Mouse (Mus musculus): Measurements from ENCODE around the gene Phldb3.

Gene Phldb3

GRCm38 (mm10) chr7:24610144-24610878 is at the start of gene Phldb3:
Gene Phldb3, plus strand, starts transcription at chr7:24610763.
- DNase-seq (ENCODE audit: low read depth, low spot score): no peak

DNA sequence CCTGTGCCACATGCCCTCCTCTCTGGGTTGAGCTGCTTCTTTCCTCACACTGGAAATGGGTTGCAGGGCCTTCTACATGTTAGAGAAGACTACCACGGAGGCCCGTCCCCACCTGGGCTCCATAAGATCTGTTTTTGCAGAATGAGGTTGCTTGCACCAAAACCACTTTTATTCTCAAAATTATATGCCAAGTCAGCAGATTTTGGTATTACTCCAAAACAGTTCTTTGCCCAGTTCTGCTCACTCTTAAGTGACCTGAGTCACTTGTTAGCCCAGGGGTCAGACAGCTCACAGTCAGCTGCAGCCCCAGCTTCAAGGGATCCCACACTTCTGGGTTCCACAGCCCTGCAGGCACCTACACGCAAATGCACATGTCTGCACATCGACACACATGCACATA is 49.1 kb upstream of the Phldb3 start:
- DNase-seq (ENCODE audit: low read depth, low spot score): no peak

GRCm38 (mm10) chr7:24563191-24563836 is 47.2 kb upstream of the Phldb3 start:
- no peak for DNase-seq (ENCODE audit: low read depth, low spot score)

GRCm38 (mm10) chr7:24563837-24564206 is 46.7 kb upstream of the Phldb3 start:
- DNase-seq (ENCODE audit: low read depth, low spot score): no peak

DNA sequence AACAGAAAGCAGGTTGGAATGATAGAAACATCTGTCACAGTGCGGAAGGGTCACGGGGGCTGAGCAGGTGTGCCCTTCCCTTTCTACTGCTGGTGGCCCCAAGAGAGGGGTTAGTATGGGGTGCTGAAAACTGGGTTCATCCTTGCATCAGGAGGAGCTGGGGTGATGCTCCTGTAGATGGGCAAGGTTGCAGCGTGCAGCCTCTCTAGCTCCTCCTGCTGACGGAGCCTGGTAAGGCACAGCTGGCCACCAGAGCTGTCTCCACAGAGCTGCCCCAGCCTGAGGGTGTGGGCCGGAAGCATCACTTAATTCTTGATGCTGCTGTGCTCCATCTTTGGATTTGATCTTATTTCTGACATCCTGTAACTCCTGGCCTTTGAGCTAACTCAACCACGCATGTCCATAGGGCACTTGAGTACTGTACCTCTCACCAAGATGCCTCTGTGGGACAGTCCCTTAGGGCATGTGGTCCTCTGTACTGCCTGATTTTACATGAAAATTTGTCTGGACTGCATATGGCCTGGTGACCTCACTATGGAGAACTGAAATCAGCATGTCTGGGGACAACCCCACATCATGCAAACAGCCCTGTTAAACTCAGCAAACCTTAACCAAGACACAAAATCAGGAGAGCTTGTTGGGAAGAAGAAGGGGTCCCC is 45.8 kb upstream of the Phldb3 start:
- DNase-seq (ENCODE audit: low read depth, low spot score): no peak

DNA sequence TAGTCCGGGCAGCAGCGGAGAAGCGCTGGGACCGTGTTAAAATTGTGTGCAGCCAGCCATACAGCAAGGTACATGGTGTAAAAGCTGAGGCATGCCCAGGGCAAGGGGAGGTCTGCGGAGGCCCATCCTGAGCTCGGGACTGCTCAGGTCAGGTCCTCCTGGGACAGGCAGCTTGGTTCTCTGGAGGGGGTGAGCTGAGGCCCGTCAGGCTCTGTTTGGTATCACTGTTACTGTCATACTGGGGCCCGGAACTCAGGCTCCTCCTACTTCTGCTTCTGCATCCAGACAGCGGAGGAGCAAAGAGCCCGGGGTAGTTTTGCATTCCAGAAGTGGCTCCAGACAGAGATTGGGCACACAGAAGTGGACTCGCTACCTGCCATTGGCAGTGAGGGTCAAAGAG is 44.9 kb upstream of the Phldb3 start:
- DNase-seq (ENCODE audit: low read depth, low spot score): no peak

- no peak for DNase-seq (ENCODE audit: low read depth, low spot score)
Measured at GRCm38 (mm10) chr7:24566206-24566605, 44.4 kb upstream of the Phldb3 start.

- no peak for DNase-seq (ENCODE audit: low read depth, low spot score)
Measured at GRCm38 (mm10) chr7:24568512-24568911, 42.1 kb upstream of the Phldb3 start.

DNA sequence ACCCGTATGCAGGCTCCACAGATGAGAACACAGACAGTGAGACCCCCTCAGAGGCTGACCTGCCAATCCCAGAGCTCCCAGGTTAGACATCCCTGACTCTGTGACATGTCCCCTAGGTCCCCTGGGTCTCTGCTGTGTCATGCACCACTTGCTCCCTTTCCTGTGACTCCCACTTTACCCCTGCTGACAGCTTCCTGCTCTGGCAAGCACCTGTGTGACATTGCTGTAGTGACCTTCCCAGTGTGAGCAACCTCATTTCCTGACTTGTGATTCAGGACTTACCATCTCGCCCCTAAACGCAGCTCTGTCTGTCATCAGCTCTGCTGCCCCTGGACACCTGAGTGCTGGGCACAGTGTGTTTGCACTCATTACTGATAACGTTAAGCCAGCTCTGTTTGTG is 39.5 kb upstream of the Phldb3 start:
- DNase-seq (ENCODE audit: low read depth, low spot score): no peak

DNA sequence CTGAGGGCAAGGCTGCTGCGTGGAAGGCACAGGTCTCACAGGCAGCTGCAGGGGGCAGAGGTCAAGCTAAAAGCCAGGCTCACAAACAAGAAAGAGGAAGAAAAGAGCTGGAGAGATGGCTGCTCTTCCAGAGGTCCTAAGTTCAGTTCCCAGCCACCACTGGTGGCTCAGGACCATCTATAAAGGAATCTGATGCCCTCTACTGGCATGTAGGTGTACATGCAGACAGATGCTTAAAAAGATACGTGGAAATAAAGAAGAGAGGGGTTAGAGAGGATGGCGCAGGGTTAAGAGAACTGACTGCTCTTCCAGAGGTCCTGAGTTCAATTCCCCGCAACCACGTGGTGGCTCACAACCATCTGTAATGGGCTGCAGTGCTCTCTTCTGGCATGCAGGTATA is 38.1 kb upstream of the Phldb3 start:
- no peak for DNase-seq (ENCODE audit: low read depth, low spot score)

- DNase-seq (ENCODE audit: low read depth, low spot score): no peak
Measured at GRCm38 (mm10) chr7:24574224-24574796, 36.3 kb upstream of the Phldb3 start.

- no peak for DNase-seq (ENCODE audit: low read depth, low spot score)
Measured at GRCm38 (mm10) chr7:24577811-24578210, 32.8 kb upstream of the Phldb3 start.

DNA sequence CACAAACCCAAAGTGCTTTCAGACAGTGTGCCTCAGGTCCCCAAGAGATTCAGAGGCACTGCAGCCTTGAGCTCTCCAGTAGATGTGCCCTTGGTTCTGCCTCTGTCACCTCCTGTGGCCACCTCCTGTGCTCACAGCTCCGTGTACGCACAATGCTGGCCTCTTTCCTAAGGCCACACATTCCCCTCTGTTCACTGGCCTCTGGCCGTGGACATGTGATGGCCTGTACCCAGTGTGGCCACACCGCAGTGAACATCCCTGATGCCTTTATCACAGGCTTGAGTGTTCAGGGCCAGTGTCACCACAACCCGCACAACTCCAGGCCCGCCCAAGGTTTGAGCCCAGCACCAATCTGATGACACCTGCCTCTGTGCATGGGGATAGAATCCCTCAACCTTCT is 25.7 kb upstream of the Phldb3 start:
- DNase-seq (ENCODE audit: low read depth, low spot score): no peak

DNA sequence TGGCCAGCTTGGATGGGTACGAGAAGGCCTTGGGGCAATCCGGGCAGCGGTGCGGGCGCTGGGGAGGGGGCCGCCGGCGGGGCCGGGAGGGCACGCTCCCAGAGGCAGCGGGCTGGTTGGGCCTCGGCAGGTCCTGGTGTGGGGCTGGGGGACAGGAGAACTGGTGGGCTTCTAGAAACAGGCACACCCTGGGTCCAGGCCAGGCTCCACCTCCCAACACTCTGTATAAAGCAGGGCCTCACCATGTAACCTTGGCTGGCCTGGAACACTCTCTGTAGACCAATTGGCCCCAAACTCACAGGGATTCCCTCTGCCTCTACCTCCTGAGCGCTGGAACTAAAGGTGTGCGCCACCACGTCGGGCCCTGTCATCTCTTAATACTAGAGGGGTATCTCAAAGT is 24.6 kb upstream of the Phldb3 start:
- DNase-seq (ENCODE audit: low read depth, low spot score): no peak

GRCm38 (mm10) chr7:24586828-24587227 is 23.7 kb upstream of the Phldb3 start:
- DNase-seq (ENCODE audit: low read depth, low spot score): no peak

GRCm38 (mm10) chr7:24587330-24588105 is 23.0 kb upstream of the Phldb3 start, which contains the start of the genes Ethe1 and Zfp575:
Gene Ethe1, plus strand, starts transcription at chr7:24587543.
Gene Zfp575, minus strand, starts transcription at chr7:24587641.
- peak; percentile 76 for DNase-seq (ENCODE audit: low read depth, low spot score)

DNA sequence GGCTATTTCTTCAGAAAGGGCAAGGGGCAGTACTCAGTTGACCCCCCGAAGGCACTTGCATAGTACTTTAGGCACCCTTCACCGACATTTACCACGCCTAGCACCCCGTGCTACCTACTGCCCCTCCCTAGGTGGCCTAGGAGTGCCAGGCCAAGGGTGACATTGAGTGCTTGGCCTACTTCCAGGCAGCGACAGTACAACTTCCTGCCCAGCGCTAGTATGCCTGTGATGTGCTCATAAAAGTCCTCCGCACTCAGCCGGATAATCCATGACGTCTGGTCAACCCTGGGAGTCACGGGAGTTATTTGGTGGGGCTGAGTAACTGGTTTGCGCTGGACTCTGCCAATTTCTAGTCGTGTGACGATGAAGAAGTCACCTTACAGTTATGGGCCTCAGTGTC is 22.2 kb upstream of the Phldb3 start:
- no peak for DNase-seq (ENCODE audit: low read depth, low spot score)

- DNase-seq (ENCODE audit: low read depth, low spot score): no peak
Measured at GRCm38 (mm10) chr7:24591735-24592134, 18.8 kb upstream of the Phldb3 start.

GRCm38 (mm10) chr7:24592163-24592562 is 18.4 kb upstream of the Phldb3 start:
- DNase-seq (ENCODE audit: low read depth, low spot score): no peak

DNA sequence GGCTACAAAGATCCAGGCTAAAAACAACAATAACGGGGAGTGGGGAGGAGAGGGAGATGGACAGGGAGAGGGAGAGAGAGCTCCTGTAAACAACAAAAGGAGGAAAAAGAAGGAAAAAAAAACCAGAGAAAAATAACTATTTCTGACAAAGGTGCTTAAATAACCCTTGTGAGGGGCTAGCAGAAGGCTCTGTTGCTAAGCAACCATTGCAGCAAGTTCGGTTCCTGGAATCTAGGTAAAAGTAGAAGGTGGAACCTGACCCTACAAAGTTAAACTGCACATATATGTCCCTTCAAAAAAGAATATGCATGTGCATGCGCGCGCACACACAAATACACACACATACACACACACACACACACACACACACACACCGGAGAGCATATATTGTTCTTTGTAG is 17.8 kb upstream of the Phldb3 start:
- no peak for DNase-seq (ENCODE audit: low read depth, low spot score)

GRCm38 (mm10) chr7:24593621-24594308 is 16.8 kb upstream of the Phldb3 start:
- DNase-seq (ENCODE audit: low read depth, low spot score): no peak

All from brain, embryonic 18.5 days (tissue).